Mouse (Mus musculus) myocyte (in vitro differentiated cells): ENCODE measurements around the gene Gpsm2. TPM values are rescaled to one million over a fixed set of nuclear protein-coding genes. Genes with fewer than 3 reads are reported as not detected.

Source experiments
- H3K27me3 ChIP-seq: one replicate; pipeline ENCODE4 v1.6.1; 2011; ENCODE audit not compliant: control insufficient read depth, insufficient read depth, insufficient read length
- H3K36me3 ChIP-seq: one replicate; pipeline ENCODE4 v1.6.1; 2011; ENCODE audit not compliant: control insufficient read depth, insufficient read depth
- H3K4me2 ChIP-seq: one replicate; pipeline ENCODE4 v1.6.1; 2011; ENCODE audit warnings: low read depth, control low read depth
- H3K4me3 ChIP-seq: one replicate; pipeline ENCODE4 v1.5.1; 2011; ENCODE audit warnings: mild to moderate bottlenecking, control low read depth, moderate library complexity
- H3K79me2 ChIP-seq: one replicate; pipeline ENCODE4 v1.6.1; 2011; ENCODE audit not compliant: control insufficient read depth, insufficient read depth
- H3ac ChIP-seq: one replicate; pipeline ENCODE4 v1.6.1; 2011; ENCODE audit not compliant: control insufficient read depth, insufficient read length
- CEBPB ChIP-seq: IDR thresholded peaks from 2 replicates; pipeline ENCODE4 v1.6.1; 2011; ENCODE audit warnings: mild to moderate bottlenecking, moderate library complexity; ENCODE audit not compliant: poor library complexity, insufficient read depth, severe bottlenecking
- E2F4 ChIP-seq: IDR thresholded peaks from one replicate; pipeline ENCODE4 v1.6.1; 2011; ENCODE audit warnings: mild to moderate bottlenecking, control low read depth, moderate library complexity; ENCODE audit not compliant: insufficient read depth
- MAX ChIP-seq: IDR thresholded peaks from one replicate; pipeline ENCODE4 v1.6.1; 2011; ENCODE audit warnings: low read depth, mild to moderate bottlenecking, control low read depth
- MYOD1 ChIP-seq, 3 experiments: IDR thresholded peaks; one replicate each; pipeline ENCODE4 v1.6.1; 2011; ENCODE audit warnings: control low read depth in 2 of 3, low read depth in 2 of 3, mild to moderate bottlenecking in 2 of 3, moderate library complexity in 1 of 3; ENCODE audit not compliant: insufficient read length in 2 of 3, control insufficient read depth in 1 of 3
- MYOG ChIP-seq, 3 experiments: IDR thresholded peaks; one replicate each; pipeline ENCODE4 v1.6.1; 2011; ENCODE audit warnings: control low read depth in 2 of 3, low read depth in 2 of 3, mild to moderate bottlenecking in 2 of 3; ENCODE audit not compliant: insufficient read length in 2 of 3, control insufficient read depth in 1 of 3, insufficient read depth in 1 of 3
- POLR2A ChIP-seq: IDR thresholded peaks from one replicate; pipeline ENCODE4 v1.6.1; 2011; ENCODE audit warnings: low read depth, mild to moderate bottlenecking, control low read depth, moderate library complexity; ENCODE audit not compliant: insufficient read length
- POLR2AphosphoS2 ChIP-seq: IDR thresholded peaks from one replicate; pipeline ENCODE4 v1.6.1; 2011; ENCODE audit warnings: low read depth, control low read depth; ENCODE audit not compliant: insufficient read length
- REST ChIP-seq: IDR thresholded peaks from one replicate; pipeline ENCODE4 v1.6.1; 2011; ENCODE audit warnings: mild to moderate bottlenecking, control low read depth, moderate library complexity; ENCODE audit not compliant: insufficient read depth, insufficient read length
- SRF ChIP-seq: IDR thresholded peaks from one replicate; pipeline ENCODE4 v1.6.1; 2011; ENCODE audit warnings: low read depth; ENCODE audit not compliant: control insufficient read depth, insufficient read length
- TCF12 ChIP-seq: IDR thresholded peaks from one replicate; pipeline ENCODE4 v1.6.1; 2011; ENCODE audit warnings: mild to moderate bottlenecking, control low read depth; ENCODE audit not compliant: poor library complexity, insufficient read depth, severe bottlenecking
- TCF3 ChIP-seq: IDR thresholded peaks from one replicate; pipeline ENCODE4 v1.6.1; 2011; ENCODE audit warnings: low read depth, control low read depth; ENCODE audit not compliant: insufficient read length
- USF1 ChIP-seq: IDR thresholded peaks from one replicate; pipeline ENCODE4 v1.6.1; 2011; ENCODE audit warnings: low read depth, mild to moderate bottlenecking, control low read depth, moderate library complexity
- polyA plus RNA-seq: library from polyadenylated mRNA; unstranded; fragments of >200 nt; fragmentation: generic; extraction: Trizol; gene quantifications from one replicate; pipeline ENCODE4 v1.2.1, GENCODE M21; 2012; ENCODE audit warnings: missing spikeins

Gene Gpsm2
- polyA plus RNA-seq, 1 experiment: 16.4 TPM

- Histone ChIP-seq H3K79me2 (no peaks in the 10 kb centered on the region), H3K4me3 (no peak overlapping the region), H3K4me2 (no peak overlapping the region), H3K36me3 (peaks cover 14% of the 10 kb centered on the region), H3ac (no peak overlapping the region), H3K27me3 (no peaks in the 10 kb centered on the region)
- no peak for TF ChIP-seq MYOD1 (IDR thresholded peaks at IDR 0.05; ENCODE audit: control insufficient read depth in 1 of 3, insufficient read length in 2 of 3, low read depth in 2 of 3)
- TF ChIP-seq MYOG (IDR thresholded peaks at IDR 0.05; ENCODE audit: control insufficient read depth in 1 of 3, insufficient read depth in 1 of 3, insufficient read length in 2 of 3, low read depth in 2 of 3): no peak
- TF ChIP-seq TCF12: no peak
- TF ChIP-seq REST: no peak
- TF ChIP-seq MAX: no peak
- no peak for TF ChIP-seq CEBPB
- TF ChIP-seq USF1: no peak
Measured at GRCm38 (mm10) chr3:108751691-108752090, 29.6 kb upstream of the Gpsm2 start.

GRCm38 (mm10) chr3:108751061-108751460 is 29.0 kb upstream of the Gpsm2 start:
- peak; percentile 60 for TF ChIP-seq USF1
- no peak for TF ChIP-seq MYOD1 (IDR thresholded peaks at IDR 0.05; ENCODE audit: control insufficient read depth in 1 of 3, insufficient read length in 2 of 3, low read depth in 2 of 3)
- Histone ChIP-seq H3K36me3 (peaks cover 14% of the 10 kb centered on the region), H3K79me2 (no peaks in the 10 kb centered on the region), H3K4me3 (no peak overlapping the region), H3K27me3 (no peaks in the 10 kb centered on the region), H3K4me2 (no peak overlapping the region), H3ac (no peak overlapping the region)

GRCm38 (mm10) chr3:108744060-108744459 is 22.0 kb upstream of the Gpsm2 start:
- TF ChIP-seq POLR2A (no peak), POLR2AphosphoS2 (no peak), CEBPB (no peak), REST (no peak), MYOG (IDR thresholded peaks at IDR 0.05; ENCODE audit: control insufficient read depth in 1 of 3, insufficient read depth in 1 of 3, insufficient read length in 2 of 3, low read depth in 2 of 3) (no peak), MYOD1 (IDR thresholded peaks at IDR 0.05; ENCODE audit: control insufficient read depth in 1 of 3, insufficient read length in 2 of 3, low read depth in 2 of 3) (no peak), TCF3 (no peak), SRF (no peak), USF1 (no peak), E2F4 (no peak), MAX (no peak), TCF12 (no peak)
- Histone ChIP-seq H3K79me2 (no peaks in the 10 kb centered on the region), H3K4me2 (no peak overlapping the region), H3K36me3 (no peaks in the 10 kb centered on the region), H3K4me3 (no peak overlapping the region), H3ac (no peak overlapping the region), H3K27me3 (no peaks in the 10 kb centered on the region)

- Histone ChIP-seq H3K27me3 (no peaks in the 10 kb centered on the region), H3K4me3 (peak within 1 kb of the TSS; percentile 15), H3ac (no peak within 1 kb of the TSS), H3K79me2 (no peaks in the 10 kb centered on the region), H3K36me3 (no peaks in the 10 kb centered on the region), H3K4me2 (peak within 1 kb of the TSS; percentile 73)
- TF ChIP-seq REST: no peak
- TF ChIP-seq MYOD1 (IDR thresholded peaks at IDR 0.05; ENCODE audit: control insufficient read depth in 1 of 3, insufficient read length in 2 of 3, low read depth in 2 of 3): peak; percentile 57 to 89 (median 65)
- no peak for TF ChIP-seq POLR2AphosphoS2
- TF ChIP-seq POLR2A: no peak
- TF ChIP-seq SRF: no peak
- no peak for TF ChIP-seq USF1
- peak in 2 of 3 experiments; percentile 58 to 81 for TF ChIP-seq MYOG (IDR thresholded peaks at IDR 0.05; ENCODE audit: control insufficient read depth in 1 of 3, insufficient read depth in 1 of 3, insufficient read length in 2 of 3, low read depth in 2 of 3)
- TF ChIP-seq TCF12: peak; percentile 36
- no peak for TF ChIP-seq E2F4
- no peak for TF ChIP-seq MAX
- 0 out of 2 replicates have a peak, but pooled peaks have one; percentile 22 for TF ChIP-seq CEBPB
- no peak for TF ChIP-seq TCF3
Measured at GRCm38 (mm10) chr3:108739045-108739708, 17.1 kb upstream of the Gpsm2 start, which contains the start of gene Aknad1. Gene Aknad1 (plus strand): TSS chr3:108739658.

- no peak overlapping the region for H3ac ChIP-seq
- no peaks in the 10 kb centered on the region for H3K79me2 ChIP-seq
- no peak overlapping the region for H3K4me3 ChIP-seq
- TF ChIP-seq CEBPB: no peak
- TF ChIP-seq MYOD1 (IDR thresholded peaks at IDR 0.05; ENCODE audit: control insufficient read depth in 1 of 3, insufficient read length in 2 of 3, low read depth in 2 of 3): no peak
- no peak for TF ChIP-seq POLR2A
- no peak for TF ChIP-seq REST
- no peak for TF ChIP-seq MYOG (IDR thresholded peaks at IDR 0.05; ENCODE audit: control insufficient read depth in 1 of 3, insufficient read depth in 1 of 3, insufficient read length in 2 of 3, low read depth in 2 of 3)
- TF ChIP-seq SRF: no peak
- no peak for TF ChIP-seq MAX
- TF ChIP-seq TCF3: no peak
- TF ChIP-seq POLR2AphosphoS2: no peak
- TF ChIP-seq USF1: no peak
- TF ChIP-seq TCF12: no peak
- no peak for TF ChIP-seq E2F4
- no peaks in the 10 kb centered on the region for H3K27me3 ChIP-seq
- no peaks in the 10 kb centered on the region for H3K36me3 ChIP-seq
- no peak overlapping the region for H3K4me2 ChIP-seq
Measured at GRCm38 (mm10) chr3:108737761-108738160, 15.7 kb upstream of the Gpsm2 start.
